Comparison of ENCODE assay signal across 8 mouse cellular contexts in the genomic region with DNA sequence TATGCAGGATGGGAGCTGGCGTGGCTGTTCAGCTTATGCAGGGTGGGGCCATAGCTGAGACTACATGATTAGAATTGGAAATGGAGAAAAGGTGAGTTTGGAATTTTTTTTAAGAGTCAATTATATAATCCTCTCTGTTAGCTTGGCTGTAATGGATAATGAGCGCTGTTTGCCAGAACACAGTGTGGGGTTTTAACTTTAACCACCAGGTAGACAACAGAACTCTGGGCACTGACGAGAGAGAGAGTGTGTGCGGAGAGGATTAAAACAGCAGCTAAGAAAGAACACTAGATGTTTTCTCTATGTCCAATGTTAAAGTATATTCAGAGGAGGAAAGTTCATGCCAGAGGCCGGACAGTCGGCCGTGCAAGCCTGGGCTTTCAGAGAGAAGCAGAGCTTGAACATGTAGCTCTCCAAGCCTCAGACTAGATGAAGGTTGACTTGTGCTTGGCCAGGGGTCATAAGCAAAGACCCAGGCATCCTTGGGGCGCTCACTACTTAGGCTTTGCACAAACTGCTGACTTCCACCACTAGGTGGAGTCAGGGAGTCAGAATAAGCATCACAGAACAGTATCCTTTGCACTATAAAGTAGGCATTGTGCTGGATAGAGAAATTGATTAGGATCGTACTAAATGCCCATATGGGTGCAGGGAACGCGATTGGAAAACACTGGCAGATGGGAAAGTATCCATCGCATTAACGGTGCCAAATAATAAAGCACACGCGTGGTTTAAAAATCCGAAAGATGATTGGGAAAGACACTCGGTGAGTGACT.
A peak's percentile ranks its signal among the peaks of the same experiment; 100 is the strongest.
DNase-seq lines count a peak whose midpoint lies in the region; ATAC-seq lines count a peak whose summit lies in the region.

No protein-coding gene starts in this region.

- WGBS in forebrain, embryonic 16.5 days: 72% methylated on average over 17 of the region's 17 CpGs
- 86% methylated on average over 17 of the region's 17 CpGs for WGBS in midbrain, embryonic 14.5 days

- H3K36me3 ChIP-seq in forebrain, embryonic 16.5 days (ENCODE audit: control insufficient read depth, insufficient read depth): no peaks in the 10 kb centered on the region
- H3K36me3 ChIP-seq in midbrain, embryonic 14.5 days (ENCODE audit: control insufficient read depth, insufficient read depth, low read length): 0 out of 2 replicates have a peak, but pooled peaks cover 2% of the 10 kb centered on the region

- no peak overlapping the region for H3K4me2 ChIP-seq in forebrain, embryonic 16.5 days (ENCODE audit: low read length)
- H3K4me2 ChIP-seq in midbrain, embryonic 14.5 days (ENCODE audit: low read length): no peak overlapping the region

- 0 out of 2 replicates have a peak, but pooled peaks cover 3% of the 10 kb centered on the region for H3K4me1 ChIP-seq in forebrain, embryonic 16.5 days (replicated peaks; ENCODE audit: control insufficient read depth, insufficient read depth, low read length)
- H3K4me1 ChIP-seq in midbrain, embryonic 14.5 days (ENCODE audit: control insufficient read depth, insufficient read depth, low read length): no peaks in the 10 kb centered on the region

- no peak overlapping the region for H3K27ac ChIP-seq in forebrain, embryonic 16.5 days (ENCODE audit: low read length)
- no peak overlapping the region for H3K27ac ChIP-seq in midbrain, embryonic 14.5 days (replicated peaks; ENCODE audit: low read depth, low read length)

- DNase-seq in CD4-positive, CD25-positive, alpha-beta regulatory T cell, adult 2 months (ENCODE audit: low read depth, low spot score): peak; percentile 31
- DNase-seq in right cerebral cortex, adult 2 months (ENCODE audit: low spot score in 2 of 2): peak; percentile 65 to 74
- no peak for DNase-seq in right cerebral cortex, postnatal 36 days (ENCODE audit: low spot score in 2 of 2)
- peak; percentile 61 to 70 for DNase-seq in layer of hippocampus, postnatal 10 days (ENCODE audit: low spot score in 2 of 2)
- DNase-seq in midbrain, embryonic 14.5 days: peak; percentile 86
- no peak for DNase-seq in urinary bladder, postnatal 10 days (ENCODE audit: low spot score)

- no peaks in the 10 kb centered on the region for H3K9me3 ChIP-seq in forebrain, embryonic 16.5 days (ENCODE audit: control insufficient read depth, low read length)
- no peaks in the 10 kb centered on the region for H3K9me3 ChIP-seq in midbrain, embryonic 14.5 days (ENCODE audit: control insufficient read depth, low read length)

- H3K27me3 ChIP-seq in forebrain, embryonic 16.5 days (replicated peaks; ENCODE audit: control insufficient read depth, insufficient read depth, low read length): no peaks in the 10 kb centered on the region
- no peaks in the 10 kb centered on the region for H3K27me3 ChIP-seq in midbrain, embryonic 14.5 days (ENCODE audit: control insufficient read depth, insufficient read depth, low read length)

- no peak for ATAC-seq in CD4-positive, CD25-positive, alpha-beta regulatory T cell, adult 4 months
- ATAC-seq in forebrain, embryonic 16.5 days: peak; percentile 73
- ATAC-seq in midbrain, embryonic 14.5 days (ENCODE audit: low FRiP score, low TSS enrichment): no peak

- no peak overlapping the region for H3K4me3 ChIP-seq in forebrain, embryonic 16.5 days (replicated peaks; ENCODE audit: low read length)
- no peak overlapping the region for H3K4me3 ChIP-seq in midbrain, embryonic 14.5 days (replicated peaks; ENCODE audit: low read depth, low read length)

- no peak overlapping the region for H3K9ac ChIP-seq in forebrain, embryonic 16.5 days (replicated peaks; ENCODE audit: low read depth, low read length)
- H3K9ac ChIP-seq in midbrain, embryonic 14.5 days (replicated peaks; ENCODE audit: low read length): no peak overlapping the region

Comparison
In these comparisons a context has a peak if more than half of its experiments do, and no peak if none do; other contexts are left out.
1. DNase-seq: peak in CD4-positive, CD25-positive, alpha-beta regulatory T cell, adult 2 months (single experiment), right cerebral cortex, adult 2 months (2 of 2), layer of hippocampus, postnatal 10 days (2 of 2) and midbrain, embryonic 14.5 days (single experiment); none in right cerebral cortex, postnatal 36 days (0 of 2) and urinary bladder, postnatal 10 days (single experiment).